Mouse (Mus musculus) retina, postnatal 1 day (tissue): Measurements from ENCODE around the gene Itga9.

Source experiments
- DNase-seq: peaks from one replicate; pipeline ENCODE4 v3.0.0-alpha.2; 2012

The Itga9 gene

GRCm38 (mm10) chr9:118833413-118833812 is 226.9 kb downstream of the Itga9 start:
- no peak for DNase-seq

GRCm38 (mm10) chr9:118838910-118839667 is 232.6 kb downstream of the Itga9 start:
- no peak for DNase-seq

- DNase-seq, result no peak
These were observed 234.8 kb downstream of the Itga9 start for GRCm38 (mm10) chr9:118841247-118841646.

GRCm38 (mm10) chr9:118841907-118842432 is 235.5 kb downstream of the Itga9 start:
- no peak for DNase-seq

GRCm38 (mm10) chr9:118843711-118844110 is 237.2 kb downstream of the Itga9 start:
- no peak for DNase-seq

GRCm38 (mm10) chr9:118845003-118845402 is 238.5 kb downstream of the Itga9 start:
- DNase-seq, result no peak

GRCm38 (mm10) chr9:118846766-118847165 is 240.3 kb downstream of the Itga9 start:
- no peak for DNase-seq

GRCm38 (mm10) chr9:118856665-118857064 is 250.2 kb downstream of the Itga9 start:
- DNase-seq, result no peak

GRCm38 (mm10) chr9:118860613-118861141 is 254.2 kb downstream of the Itga9 start:
- no peak for DNase-seq

- no peak for DNase-seq
These were observed 255.7 kb downstream of the Itga9 start for GRCm38 (mm10) chr9:118862214-118862613.

- peak; percentile 29 for DNase-seq
These were observed 256.4 kb downstream of the Itga9 start for GRCm38 (mm10) chr9:118862852-118863260.

GRCm38 (mm10) chr9:118863528-118863927 is 257.0 kb downstream of the Itga9 start:
- no peak for DNase-seq

- DNase-seq, result no peak
These were observed 260.5 kb downstream of the Itga9 start for GRCm38 (mm10) chr9:118866949-118867348.

- DNase-seq, result peak; percentile 55
These were observed 261.4 kb downstream of the Itga9 start for GRCm38 (mm10) chr9:118867851-118868250.

GRCm38 (mm10) chr9:118871089-118871488 is 264.6 kb downstream of the Itga9 start:
- peak; percentile 71 for DNase-seq

GRCm38 (mm10) chr9:118873031-118873430 is 266.5 kb downstream of the Itga9 start:
- no peak for DNase-seq

GRCm38 (mm10) chr9:118873596-118873995 is 267.1 kb downstream of the Itga9 start:
- DNase-seq, result no peak

GRCm38 (mm10) chr9:118875705-118876104 is 269.2 kb downstream of the Itga9 start:
- DNase-seq, result no peak

GRCm38 (mm10) chr9:118876902-118877301 is 270.4 kb downstream of the Itga9 start:
- DNase-seq, result no peak

GRCm38 (mm10) chr9:118877365-118878008 is 271.0 kb downstream of the Itga9 start:
- DNase-seq, result no peak

GRCm38 (mm10) chr9:118878596-118878995 is 272.1 kb downstream of the Itga9 start:
- no peak for DNase-seq

GRCm38 (mm10) chr9:118881281-118881945 is 274.9 kb downstream of the Itga9 start:
- peak; percentile 44 for DNase-seq

- DNase-seq, result no peak
These were observed 275.4 kb downstream of the Itga9 start for GRCm38 (mm10) chr9:118881946-118882284.
